Mouse (Mus musculus) liver, embryonic 12.5 days (tissue): ENCODE results near the gene Gm21860. TPM values are rescaled to one million over a fixed set of nuclear protein-coding genes. Genes with fewer than 3 reads are reported as not detected.
"Not testable (repeated sequence)": the region's sequence is repeated elsewhere in the genome, so short reads cannot be mapped to it uniquely, and the experiment has no call there.

Source experiments
- ATAC-seq: fragments of 200-750 bp; cut with Nextera tagmentation; 2 replicates; pipeline ENCODE4 v1.8.0; 2017; ENCODE audit warnings: moderate number of reproducible peaks, mild to moderate bottlenecking, moderate library complexity
- H3K27ac ChIP-seq: fragments of 300-500 bp; sonication (generic); 2 replicates; pipeline ENCODE4 v1.5.1; 2016; ENCODE audit warnings: mild to moderate bottlenecking
- H3K27me3 ChIP-seq: fragments of 300-500 bp; sonication (generic); replicated peaks from 2 replicates; pipeline ENCODE4 v1.6.1; 2016; ENCODE audit warnings: mild to moderate bottlenecking, moderate library complexity
- H3K36me3 ChIP-seq: fragments of 300-500 bp; sonication (generic); 2 replicates; pipeline ENCODE4 v1.6.1; 2016; ENCODE audit warnings: mild to moderate bottlenecking, moderate library complexity
- H3K4me1 ChIP-seq: fragments of 300-500 bp; sonication (generic); 2 replicates; pipeline ENCODE4 v1.6.1; 2016
- H3K4me2 ChIP-seq: fragments of 300-500 bp; sonication (generic); 2 replicates; pipeline ENCODE4 v1.6.1; 2016; ENCODE audit warnings: mild to moderate bottlenecking, moderate library complexity
- H3K4me3 ChIP-seq: fragments of 300-500 bp; sonication (generic); 2 replicates; pipeline ENCODE4 v1.5.1; 2016; ENCODE audit warnings: mild to moderate bottlenecking, moderate library complexity
- H3K9ac ChIP-seq: fragments of 300-500 bp; sonication (generic); 2 replicates; pipeline ENCODE4 v1.6.1; 2016; ENCODE audit warnings: mild to moderate bottlenecking, moderate library complexity
- H3K9me3 ChIP-seq: fragments of 300-500 bp; sonication (generic); replicated peaks from 2 replicates; pipeline ENCODE4 v1.6.1; 2016; ENCODE audit warnings: mild to moderate bottlenecking, moderate library complexity
- WGBS: fragments of 180-500 bp; shearing (Covaris S2); methylation state at CpG from one replicate; pipeline ENCODE4 v1.1.7; 2016; ENCODE audit not compliant: insufficient replicate concordance; 5-methylcytosine and 5-hydroxymethylcytosine counted together
- polyA plus RNA-seq: library from polyadenylated mRNA; unstranded; fragments of >200 nt; fragmentation: Nextera tagmentation; extraction: Ambion mirVana; gene quantifications from 2 replicates; pipeline ENCODE4 v1.2.1, GENCODE M21; 2016

Gene Gm21860
- polyA plus RNA-seq, 1 experiment from 2014 or later, result not detected

DNA sequence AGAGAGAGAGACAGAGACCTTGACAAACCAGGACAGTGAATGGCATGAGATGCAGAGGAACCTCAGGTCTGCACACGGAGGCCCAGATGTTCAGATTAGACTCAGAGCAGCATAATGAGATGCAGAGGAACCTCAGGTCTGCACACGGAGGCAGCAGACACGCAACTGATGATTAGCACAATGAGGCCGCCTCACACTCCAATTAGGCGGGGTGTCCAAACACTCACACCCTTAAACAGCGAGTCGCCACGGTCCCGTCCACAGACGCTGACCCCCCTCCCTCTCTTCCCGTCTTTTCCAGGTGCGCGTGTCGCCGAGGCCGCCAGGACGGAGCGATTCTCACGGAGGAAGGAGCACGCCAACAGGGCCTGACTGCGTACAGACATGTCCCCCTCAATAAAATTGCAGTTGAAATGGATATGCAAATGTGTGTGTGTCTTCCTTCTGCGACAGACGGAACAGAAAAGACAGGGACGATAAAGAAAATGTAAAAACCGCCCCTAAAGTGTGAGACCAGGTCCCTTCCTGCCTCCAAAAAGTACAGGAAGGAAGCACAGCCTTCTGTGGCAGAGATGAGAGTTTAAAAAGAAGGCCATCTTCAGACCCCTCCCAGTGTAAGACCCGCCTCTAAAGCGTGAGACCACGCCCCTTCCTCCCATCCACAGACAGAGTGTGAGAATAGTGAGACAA, 15.6 kb downstream of the Gm21860 start:
- 64% methylated on average over 28 of the region's 28 CpGs for WGBS
- Histone ChIP-seq H3K9me3 (peaks cover 42% of the 10 kb centered on the region), H3K36me3 (peaks cover 43% of the 10 kb centered on the region)
- not testable (repeated sequence) for ATAC-seq, H3K4me3 ChIP-seq, H3K9ac ChIP-seq, H3K27me3 ChIP-seq, H3K4me1 ChIP-seq, H3K4me2 ChIP-seq, H3K27ac ChIP-seq

GRCm38 (mm10) chrY:90738431-90738680, 16.3 kb downstream of the Gm21860 start:
- H3K9me3 ChIP-seq, result peaks cover 42% of the 10 kb centered on the region
- H3K9ac ChIP-seq, result no peak overlapping the region
- no peaks in the 10 kb centered on the region for H3K4me1 ChIP-seq
- ATAC-seq, result no peak
- WGBS, result 67% methylated on average over 1 of the region's 1 CpGs
- no peaks in the 10 kb centered on the region for H3K27me3 ChIP-seq
- H3K36me3 ChIP-seq, result peaks cover 43% of the 10 kb centered on the region
- no peak overlapping the region for H3K4me2 ChIP-seq
- H3K4me3 ChIP-seq, result no peak overlapping the region
- H3K27ac ChIP-seq, result no peak overlapping the region

- 59% methylated on average over 3 of the region's 7 CpGs for WGBS
- H3K36me3 ChIP-seq, result peaks cover 41% of the 10 kb centered on the region
These were observed 16.8 kb downstream of the Gm21860 start for GRCm38 (mm10) chrY:90737606-90738430.

GRCm38 (mm10) chrY:90736217-90737000, 18.2 kb downstream of the Gm21860 start:
- 66% methylated on average over 6 of the region's 9 CpGs for WGBS
- not testable (repeated sequence) for H3K4me3 ChIP-seq

More at GRCm38 (mm10) chrY:90737606-90738430, 16.8 kb downstream of the Gm21860 start:
- H3K4me2 ChIP-seq, result no peak overlapping the region
- no peak overlapping the region for H3K9ac ChIP-seq
- ATAC-seq, result no peak
- H3K27ac ChIP-seq, result no peak overlapping the region
- peaks cover 40% of the 10 kb centered on the region for H3K9me3 ChIP-seq
- no peaks in the 10 kb centered on the region for H3K4me1 ChIP-seq
- H3K4me3 ChIP-seq, result no peak overlapping the region
- H3K27me3 ChIP-seq, result no peaks in the 10 kb centered on the region

GRCm38 (mm10) chrY:90735181-90735895, 19.3 kb downstream of the Gm21860 start:
- H3K36me3 ChIP-seq, result peaks cover 19% of the 10 kb centered on the region
- 37% methylated on average over 5 of the region's 5 CpGs for WGBS
- not testable (repeated sequence) for H3K4me3 ChIP-seq, H3K27ac ChIP-seq, H3K4me2 ChIP-seq, H3K4me1 ChIP-seq, H3K27me3 ChIP-seq, ATAC-seq, H3K9ac ChIP-seq
- H3K9me3 ChIP-seq, result peaks cover 19% of the 10 kb centered on the region

More at GRCm38 (mm10) chrY:90736217-90737000, 18.2 kb downstream of the Gm21860 start:
- not testable (repeated sequence) for H3K27me3 ChIP-seq, H3K9ac ChIP-seq, H3K27ac ChIP-seq, H3K4me2 ChIP-seq, H3K4me1 ChIP-seq, ATAC-seq
- H3K36me3 ChIP-seq, result peaks cover 27% of the 10 kb centered on the region
- H3K9me3 ChIP-seq, result peaks cover 26% of the 10 kb centered on the region

GRCm38 (mm10) chrY:90734334-90734696, 20.3 kb downstream of the Gm21860 start:
- not testable (repeated sequence) for H3K4me1 ChIP-seq, H3K4me3 ChIP-seq, H3K27me3 ChIP-seq, H3K4me2 ChIP-seq, H3K27ac ChIP-seq, H3K9ac ChIP-seq, ATAC-seq, H3K9me3 ChIP-seq, H3K36me3 ChIP-seq
- WGBS, result 52% methylated on average over 8 of the region's 8 CpGs

GRCm38 (mm10) chrY:90733656-90734333, 20.8 kb downstream of the Gm21860 start:
- H3K27me3 ChIP-seq, H3K4me1 ChIP-seq, H3K27ac ChIP-seq, ATAC-seq, H3K4me3 ChIP-seq, H3K9ac ChIP-seq, H3K36me3 ChIP-seq, H3K9me3 ChIP-seq, H3K4me2 ChIP-seq: not testable (repeated sequence)
- 65% methylated on average over 9 of the region's 9 CpGs for WGBS

DNA sequence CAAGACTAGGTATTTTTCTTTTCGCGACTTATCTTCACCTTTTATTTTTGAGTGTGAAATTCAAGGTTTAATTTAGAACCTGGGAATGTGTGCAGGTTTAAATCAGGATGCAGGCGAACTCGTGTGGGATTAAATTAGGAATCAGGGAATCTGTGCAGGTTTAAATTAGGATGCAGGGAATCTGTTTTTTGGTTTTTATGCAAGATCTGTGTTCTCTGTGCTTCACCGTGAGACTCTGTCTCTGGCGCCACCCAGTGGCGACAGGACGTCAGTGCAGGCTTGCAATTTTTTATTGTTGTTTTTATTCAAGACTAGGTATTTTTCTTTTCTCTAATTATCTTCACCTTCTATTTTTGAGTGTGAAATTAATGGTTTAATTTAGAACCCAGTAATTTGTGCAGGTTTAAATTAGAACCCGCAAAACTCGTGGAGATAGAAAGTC, 22.5 kb downstream of the Gm21860 start:
- not testable (repeated sequence) for H3K4me3 ChIP-seq, H3K36me3 ChIP-seq, H3K9me3 ChIP-seq, H3K4me2 ChIP-seq, H3K27me3 ChIP-seq, H3K9ac ChIP-seq, H3K27ac ChIP-seq, ATAC-seq, H3K4me1 ChIP-seq
- 56% methylated on average over 10 of the region's 10 CpGs for WGBS

DNA sequence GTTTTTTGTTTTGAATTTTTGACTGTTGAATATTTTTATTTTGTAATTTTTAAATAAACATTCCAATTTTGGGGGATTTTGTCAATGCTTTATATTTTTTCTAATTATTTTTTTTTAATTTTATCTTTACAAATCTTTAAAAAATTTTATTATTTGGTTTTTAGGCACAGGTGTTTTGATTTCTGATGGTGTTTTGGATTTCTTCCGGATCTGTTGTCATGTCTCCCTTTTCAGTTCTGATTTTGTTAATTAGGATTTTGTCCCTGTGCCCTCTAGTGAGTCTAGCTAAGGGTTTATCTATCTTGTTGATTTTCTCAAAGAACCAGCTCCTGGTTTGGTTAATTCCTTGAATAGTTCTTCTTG, 23.0 kb downstream of the Gm21860 start:
- H3K4me1 ChIP-seq, H3K27me3 ChIP-seq, H3K36me3 ChIP-seq, H3K9me3 ChIP-seq, H3K9ac ChIP-seq, H3K4me3 ChIP-seq, H3K4me2 ChIP-seq, H3K27ac ChIP-seq, ATAC-seq: not testable (repeated sequence)
- WGBS, result 48% methylated on average over 1 of the region's 1 CpGs

DNA sequence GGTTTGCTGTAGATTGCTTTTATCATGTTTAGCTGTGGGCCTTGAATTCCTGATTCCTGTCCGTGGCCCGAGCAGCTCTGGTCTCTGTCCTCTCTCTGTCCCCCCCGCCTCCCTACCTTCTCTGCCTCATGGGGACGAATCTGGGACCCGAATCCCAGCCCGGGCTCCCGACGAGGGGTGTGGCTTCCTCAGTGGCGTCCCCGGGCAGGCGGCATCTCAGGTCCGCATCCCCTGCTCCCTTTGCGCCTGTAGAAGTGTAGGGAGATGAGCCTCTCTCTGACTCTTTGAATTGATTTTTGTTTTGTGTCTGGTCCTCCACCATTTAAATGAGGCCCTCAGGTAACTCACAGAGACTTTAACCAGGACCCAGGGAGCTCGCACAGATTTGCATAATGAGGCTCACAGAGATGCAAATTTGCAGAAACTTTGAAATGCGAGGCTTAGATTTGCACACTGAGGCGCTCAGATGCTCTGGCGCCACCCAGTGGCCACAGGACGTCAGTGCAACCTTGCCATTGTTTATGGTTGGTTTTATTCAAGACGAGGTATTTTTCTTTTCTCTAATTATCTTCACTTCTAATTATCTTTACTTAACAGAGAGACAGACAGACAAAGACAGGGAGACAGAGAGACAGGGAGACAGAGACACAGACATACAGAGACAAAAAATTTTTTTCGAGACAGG, 23.6 kb downstream of the Gm21860 start:
- H3K36me3 ChIP-seq, H3K9ac ChIP-seq, H3K4me1 ChIP-seq, H3K4me3 ChIP-seq, H3K9me3 ChIP-seq, H3K27me3 ChIP-seq, H3K27ac ChIP-seq, H3K4me2 ChIP-seq: not testable (repeated sequence)
- 61% methylated on average over 20 of the region's 20 CpGs for whole genome bisulfite sequencing
- ATAC-seq, result peak; percentile 84

GRCm38 (mm10) chrY:90729816-90730303, 24.8 kb downstream of the Gm21860 start:
- not testable (repeated sequence) for H3K4me1 ChIP-seq, H3K9ac ChIP-seq
- 63% methylated on average over 12 of the region's 12 CpGs for WGBS

More at GRCm38 (mm10) chrY:90729816-90730303, 24.8 kb downstream of the Gm21860 start:
- H3K36me3 ChIP-seq, ATAC-seq, H3K9me3 ChIP-seq, H3K27ac ChIP-seq, H3K4me2 ChIP-seq, H3K27me3 ChIP-seq, H3K4me3 ChIP-seq: not testable (repeated sequence)
